Comparison of ENCODE assay signal across 12 mouse cellular contexts in the genomic region with DNA sequence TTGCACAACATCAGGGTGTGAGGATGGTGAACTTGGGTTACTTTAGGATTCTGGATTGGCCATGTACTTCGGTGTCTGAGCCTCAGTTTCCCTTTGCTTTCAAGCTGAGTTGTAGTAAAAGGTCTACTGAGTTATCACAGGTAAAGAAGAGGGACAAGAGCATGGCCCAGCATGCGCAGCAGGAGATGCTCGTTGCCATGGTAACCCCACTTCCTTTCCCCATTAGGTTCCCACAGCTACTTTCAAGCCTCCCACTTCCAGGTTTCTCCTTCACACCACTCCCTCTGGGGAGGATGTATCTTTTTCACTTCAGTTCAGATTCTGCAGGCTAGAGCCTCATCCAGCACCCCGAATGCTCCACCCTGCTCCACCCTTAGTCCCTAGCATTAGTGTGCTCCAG. TPM values are rescaled to one million over a fixed set of nuclear protein-coding genes. Genes with fewer than 3 reads are reported as not detected.
DNase-seq lines count a peak whose midpoint lies in the region; ATAC-seq lines count a peak whose summit lies in the region.
"Had no signal": no experiment of that assay in that cellular context is flagged by ENCODE, and none has a peak within 500 bp of the region (broad histone marks: within the 10 kb centered on the region; RNA-seq: fewer than 3 reads in every experiment).

No protein-coding gene starts in this region.

- H3K27me3 ChIP-seq in midbrain, embryonic 14.5 days (ENCODE audit: control insufficient read depth, insufficient read depth, low read length), result no peaks in the 10 kb centered on the region
- peaks cover 28% of the 10 kb centered on the region; the same call in 1 of the 2 replicates for H3K27me3 ChIP-seq in midbrain, embryonic 10.5 days (ENCODE audit: low read depth, poor library complexity, severe bottlenecking)
- no peaks in the 10 kb centered on the region for H3K27me3 ChIP-seq in neural tube, embryonic 15.5 days (replicated peaks)
- H3K27me3 ChIP-seq: forebrain, embryonic 15.5 days had no signal

- no peak for ATAC-seq in midbrain, embryonic 14.5 days (ENCODE audit: low FRiP score, low TSS enrichment)
- 0 out of 2 replicates have a peak, but pooled peaks have one; percentile 36 for ATAC-seq in common myeloid progenitor, adult 5-6 weeks (replicated peaks; ENCODE audit: low read depth, poor library complexity, severe bottlenecking)
- no peak for ATAC-seq in neural tube, embryonic 15.5 days (ENCODE audit: low FRiP score)
- ATAC-seq: forebrain, embryonic 15.5 days had no signal

- peaks cover 11% of the 10 kb centered on the region for H3K4me1 ChIP-seq in midbrain, embryonic 14.5 days (ENCODE audit: control insufficient read depth, insufficient read depth, low read length)
- H3K4me1 ChIP-seq in midbrain, embryonic 10.5 days, result peaks cover 53% of the 10 kb centered on the region
- H3K4me1 ChIP-seq in neural tube, embryonic 15.5 days, result peaks cover 36% of the 10 kb centered on the region

- no peaks in the 10 kb centered on the region for H3K36me3 ChIP-seq in midbrain, embryonic 14.5 days (ENCODE audit: control insufficient read depth, insufficient read depth, low read length)
- H3K36me3 ChIP-seq in midbrain, embryonic 10.5 days, result no peaks in the 10 kb centered on the region
- H3K36me3 ChIP-seq in neural tube, embryonic 15.5 days, result no peaks in the 10 kb centered on the region
- H3K36me3 ChIP-seq: forebrain, embryonic 15.5 days; neural tube, embryonic 13.5 days had no signal

- DNase-seq in embryo, embryonic 11 days, result peak; percentile 33
- no peak for DNase-seq in embryo, embryonic 10.5 days (ENCODE audit: low spot score)
- DNase-seq in midbrain, embryonic 14.5 days, result peak; percentile 78
- no peak for DNase-seq in midbrain, embryonic 10.5 days (ENCODE audit: low spot score)
- DNase-seq in mesoderm, embryonic 11.5 days (ENCODE audit: low read depth, low spot score), result peak; percentile 38
- DNase-seq in kidney, adult 9 months, result no peak
- DNase-seq: lung, postnatal 36 days had no signal

- WGBS in midbrain, embryonic 14.5 days, result 30% methylated on average over 4 of the region's 4 CpGs
- 29% methylated on average over 4 of the region's 4 CpGs for WGBS in midbrain, embryonic 10.5 days
- WGBS in neural tube, embryonic 15.5 days, result 28% methylated on average over 4 of the region's 4 CpGs

- no peaks in the 10 kb centered on the region for H3K9me3 ChIP-seq in midbrain, embryonic 14.5 days (ENCODE audit: control insufficient read depth, low read length)
- no peaks in the 10 kb centered on the region for H3K9me3 ChIP-seq in midbrain, embryonic 10.5 days (replicated peaks)
- no peaks in the 10 kb centered on the region for H3K9me3 ChIP-seq in neural tube, embryonic 15.5 days (replicated peaks)
- H3K9me3 ChIP-seq: forebrain, embryonic 15.5 days; neural tube, embryonic 13.5 days had no signal

- no peak overlapping the region for H3K4me2 ChIP-seq in midbrain, embryonic 14.5 days (ENCODE audit: low read length)
- no peak overlapping the region for H3K4me2 ChIP-seq in neural tube, embryonic 15.5 days
- H3K4me2 ChIP-seq: forebrain, embryonic 15.5 days; neural tube, embryonic 13.5 days had no signal

- H3K9ac ChIP-seq in midbrain, embryonic 14.5 days (replicated peaks; ENCODE audit: low read length), result no peak overlapping the region
- no peak overlapping the region for H3K9ac ChIP-seq in neural tube, embryonic 15.5 days (replicated peaks)
- H3K9ac ChIP-seq: forebrain, embryonic 15.5 days; neural tube, embryonic 13.5 days had no signal

- H3K4me3 ChIP-seq in midbrain, embryonic 14.5 days (replicated peaks; ENCODE audit: low read depth, low read length), result no peak overlapping the region
- H3K4me3 ChIP-seq in midbrain, embryonic 10.5 days, result no peak overlapping the region
- H3K4me3 ChIP-seq in neural tube, embryonic 15.5 days (replicated peaks), result no peak overlapping the region
- H3K4me3 ChIP-seq: forebrain, embryonic 15.5 days; layer of hippocampus, adult 2 months; neural tube, embryonic 13.5 days had no signal

- no peak overlapping the region for H3K27ac ChIP-seq in midbrain, embryonic 14.5 days (replicated peaks; ENCODE audit: low read depth, low read length)
- no peak overlapping the region for H3K27ac ChIP-seq in midbrain, embryonic 10.5 days (replicated peaks)
- H3K27ac ChIP-seq in neural tube, embryonic 15.5 days (replicated peaks), result no peak overlapping the region
- H3K27ac ChIP-seq: forebrain, embryonic 15.5 days; layer of hippocampus, adult 2 months; neural tube, embryonic 13.5 days had no signal

RNA-seq across cellular contexts. Expression of a gene that starts 9.8 kb away (rescaled TPM):
- polyA plus RNA-seq in midbrain, embryonic 14.5 days (2014; fragmentation: Nextera tagmentation; extraction: Ambion mirVana), result 5.6 and 9.2 TPM in 2 replicates
- 6.1 and 7.4 TPM in 2 replicates for polyA plus RNA-seq in midbrain, embryonic 10.5 days (2016; fragmentation: Nextera tagmentation; extraction: Ambion mirVana)
- 10.3 and 11.8 TPM in 2 replicates for total RNA-seq in common myeloid progenitor, adult 5-6 weeks (2017)
- 6.8 and 7.0 TPM in 2 replicates for polyA plus RNA-seq in neural tube, embryonic 15.5 days (2015; fragmentation: Nextera tagmentation; extraction: Ambion mirVana)

RNA-seq across cellular contexts. Expression of a gene that starts 27.5 kb away (rescaled TPM):
- polyA plus RNA-seq in midbrain, embryonic 14.5 days (2014; fragmentation: Nextera tagmentation; extraction: Ambion mirVana), result 29.9 and 33.0 TPM in 2 replicates
- polyA plus RNA-seq in midbrain, embryonic 10.5 days (2016; fragmentation: Nextera tagmentation; extraction: Ambion mirVana), result 20.3 and 25.3 TPM in 2 replicates
- total RNA-seq in common myeloid progenitor, adult 5-6 weeks (2017), result 9.0 and 18.2 TPM in 2 replicates
- 20.4 and 21.9 TPM in 2 replicates for polyA plus RNA-seq in neural tube, embryonic 15.5 days (2015; fragmentation: Nextera tagmentation; extraction: Ambion mirVana)

Comparison
In these comparisons a context has a peak if more than half of its experiments do, and no peak if none do; other contexts are left out.
1. DNase-seq: peak in embryo, embryonic 11 days (single experiment), midbrain, embryonic 14.5 days (single experiment) and mesoderm, embryonic 11.5 days (single experiment); none in embryo, embryonic 10.5 days (single experiment), midbrain, embryonic 10.5 days (single experiment) and kidney, adult 9 months (single experiment).